Mouse (Mus musculus) c-Kit-positive CD71-negative TER-119-negative erythroid progenitor cells, embryonic 14.5 days (primary cell): Measurements from ENCODE around the gene Ciao2a.

ENCODE experiments used
- DNase-seq: peaks from one replicate; pipeline ENCODE4 v3.0.0-alpha.2; 2013; ENCODE audit warnings: low read depth

Gene Ciao2a

DNA sequence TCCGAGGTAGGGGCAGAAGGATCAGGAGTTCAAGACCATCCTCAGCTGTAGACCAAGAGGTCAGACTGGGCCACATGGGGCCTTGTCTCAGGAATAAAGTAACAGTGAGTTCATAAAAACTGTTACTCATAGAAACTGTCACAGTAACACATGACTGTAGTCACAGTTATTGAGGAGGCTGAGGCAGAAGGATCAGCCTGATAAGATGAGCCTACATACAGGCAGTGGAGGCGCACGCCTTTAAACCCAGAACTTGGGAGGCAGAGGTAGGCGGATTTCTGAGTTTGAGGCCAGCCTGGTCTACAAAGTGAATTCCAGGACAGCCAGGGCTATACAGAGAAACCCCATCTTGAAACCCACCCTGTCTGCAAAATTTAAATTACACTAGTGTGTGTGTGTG, 6.3 kb upstream of the Ciao2a start:
- DNase-seq = no peak

DNA sequence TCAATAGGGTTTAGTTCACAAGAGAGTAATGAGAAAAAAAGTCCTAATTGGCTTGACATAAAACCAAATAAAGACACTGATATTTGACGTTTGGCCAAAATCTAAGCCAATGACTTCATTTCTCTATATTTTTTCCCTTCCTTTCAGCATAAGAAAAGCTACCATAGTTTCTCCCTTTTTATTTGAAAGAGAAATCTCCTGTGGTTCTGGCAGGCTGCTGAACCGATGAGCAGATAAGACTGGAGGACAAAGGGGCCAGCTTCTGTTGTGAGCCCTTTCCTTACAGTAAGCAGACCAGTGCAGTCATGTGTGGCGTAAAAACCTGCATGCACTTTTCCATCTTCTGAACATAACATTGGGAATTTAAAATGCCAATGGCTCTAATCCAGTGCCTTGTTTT, 5.5 kb upstream of the Ciao2a start:
- DNase-seq = no peak

DNA sequence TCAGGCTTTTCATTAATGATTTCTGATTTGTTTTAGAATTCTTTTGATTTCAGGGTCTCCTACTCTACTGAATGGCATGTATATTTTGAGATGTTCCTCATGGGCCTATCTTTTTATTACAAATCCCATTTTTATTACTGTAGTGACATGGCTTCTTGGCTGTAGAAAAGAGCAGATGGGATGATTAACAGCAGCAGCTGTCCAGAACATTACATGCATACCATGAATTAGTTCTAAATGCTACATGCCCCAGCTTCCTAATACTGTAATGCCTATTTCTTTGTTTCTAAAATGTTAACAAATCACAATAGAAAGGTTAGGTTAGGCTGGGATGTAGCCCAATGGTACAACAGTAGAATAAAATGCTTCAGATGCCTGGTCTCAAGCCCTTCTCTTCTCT, 5.0 kb upstream of the Ciao2a start:
- no peak for DNase-seq

DNA sequence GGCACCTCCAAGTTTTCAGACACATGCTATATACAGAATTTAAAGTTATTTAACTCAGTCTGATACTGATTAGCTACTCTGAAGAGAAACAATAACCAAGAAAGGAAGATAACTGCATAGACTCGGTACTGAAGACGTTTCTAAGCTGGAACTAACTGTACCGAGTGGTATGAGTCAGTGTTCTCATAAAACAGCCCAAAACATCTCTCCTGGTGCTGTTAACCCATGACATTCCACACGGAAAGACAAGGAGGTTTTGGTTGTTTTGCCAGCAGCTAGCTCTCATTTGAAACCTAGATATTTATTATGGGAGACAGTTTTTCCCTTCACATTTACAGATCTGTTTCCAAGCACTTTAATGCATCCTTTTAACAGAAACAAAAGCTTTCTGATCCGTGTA, 2.8 kb upstream of the Ciao2a start:
- no peak for DNase-seq

DNA sequence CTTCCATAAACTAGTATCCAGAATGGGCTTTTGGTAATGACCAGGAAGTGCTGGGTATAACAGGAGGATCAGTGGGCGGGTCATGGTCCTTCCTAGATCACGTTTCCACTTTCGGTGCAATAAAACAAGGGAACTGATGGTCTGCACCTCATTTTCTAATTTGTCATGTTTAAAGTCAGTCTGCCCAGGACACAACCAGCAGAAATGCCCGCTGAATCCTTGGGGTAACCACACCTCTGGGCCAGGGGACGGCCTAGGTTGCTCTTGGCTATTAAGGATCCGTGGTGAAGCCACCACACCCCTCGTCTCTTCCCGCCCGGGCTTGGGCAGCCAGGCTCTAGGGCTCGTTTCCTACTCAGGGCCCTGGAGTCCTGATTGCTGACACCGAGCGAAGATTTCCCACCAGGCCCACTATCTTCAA, 2.3 kb upstream of the Ciao2a start:
- DNase-seq = no peak

DNA sequence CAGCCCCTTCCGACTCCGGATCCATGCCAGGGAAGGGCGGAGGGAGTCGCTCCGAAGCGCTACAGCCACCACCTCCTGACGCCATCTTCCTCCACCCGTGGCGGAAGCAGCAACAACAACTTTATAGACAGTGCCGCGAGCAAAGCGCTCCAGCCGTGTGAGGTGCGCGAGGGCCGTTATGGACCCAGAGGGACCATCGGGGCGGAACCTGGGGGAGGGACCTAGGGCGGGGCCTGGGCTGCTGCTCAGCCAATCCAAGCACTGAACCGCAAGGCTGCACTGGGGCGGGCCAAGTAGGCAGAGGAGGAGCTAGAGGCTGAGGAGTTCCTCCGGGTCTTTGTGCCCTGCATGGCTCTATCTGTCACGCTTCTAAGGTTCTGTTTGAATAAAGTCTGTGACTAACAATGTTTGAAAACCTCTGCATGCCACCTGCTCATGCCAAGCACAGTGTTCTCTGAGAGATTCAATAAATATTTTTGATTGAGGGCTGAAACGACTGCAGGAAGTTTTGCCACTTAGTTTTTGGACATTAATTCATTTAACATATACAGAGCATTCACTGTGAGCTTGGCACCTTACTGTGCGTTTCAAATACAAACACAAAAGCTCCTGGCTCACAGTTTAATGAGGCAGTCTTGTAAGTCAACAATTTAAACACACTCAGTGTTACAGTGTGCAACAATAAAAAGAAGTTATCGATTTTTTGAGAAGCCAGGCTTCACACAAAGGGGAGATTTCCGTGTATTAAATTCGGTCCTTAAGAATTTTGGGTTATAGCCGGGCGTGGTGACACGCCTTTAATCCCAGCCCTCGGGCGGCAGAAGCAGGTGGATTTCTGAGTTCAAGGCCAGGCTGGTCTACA, 1.5 kb upstream of the Ciao2a start:
- DNase-seq = peak; percentile 96

DNA sequence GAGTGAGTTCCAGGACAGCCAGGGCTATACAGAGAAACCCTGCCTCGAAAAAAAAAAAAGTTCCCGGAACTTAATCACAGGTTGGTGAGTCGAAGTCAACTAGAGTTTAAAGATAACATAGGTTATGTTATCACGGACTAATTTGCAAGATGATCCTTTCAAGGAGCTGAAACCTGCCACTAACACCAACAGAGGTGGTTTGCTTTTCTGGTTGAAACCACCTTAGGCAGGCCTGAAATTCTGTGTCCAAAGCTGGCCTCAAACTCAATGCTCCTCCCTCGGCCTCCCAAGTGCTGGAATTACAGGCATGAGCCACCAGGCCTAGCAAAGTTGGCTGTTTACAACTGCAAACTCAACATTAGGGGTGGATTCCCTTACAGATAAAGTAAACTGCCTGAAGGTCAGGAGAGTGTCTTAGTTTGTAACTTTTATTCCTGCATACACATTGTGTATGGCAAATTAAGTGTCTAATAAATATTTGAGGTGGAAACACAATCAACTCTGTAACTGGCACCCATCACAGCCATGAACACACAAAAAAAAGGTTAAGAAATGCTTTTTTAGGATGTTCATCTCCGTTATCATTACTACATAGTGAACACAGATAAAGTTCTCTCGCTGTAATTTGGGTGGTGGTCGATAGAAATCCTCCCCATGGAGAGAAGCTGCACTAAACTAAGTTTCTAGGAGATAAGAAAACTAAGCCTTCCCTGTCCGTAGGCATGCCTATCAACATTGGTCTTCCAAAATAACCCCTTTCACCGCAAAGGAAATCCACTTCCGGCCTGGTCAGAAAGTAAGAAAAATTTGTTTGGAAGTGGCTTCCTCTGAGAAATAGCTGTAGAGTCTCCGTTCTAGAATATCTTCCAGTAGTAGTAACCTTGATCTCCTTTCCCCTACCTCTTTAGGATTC, 612 bp upstream of the Ciao2a start:
- no peak for DNase-seq

DNA sequence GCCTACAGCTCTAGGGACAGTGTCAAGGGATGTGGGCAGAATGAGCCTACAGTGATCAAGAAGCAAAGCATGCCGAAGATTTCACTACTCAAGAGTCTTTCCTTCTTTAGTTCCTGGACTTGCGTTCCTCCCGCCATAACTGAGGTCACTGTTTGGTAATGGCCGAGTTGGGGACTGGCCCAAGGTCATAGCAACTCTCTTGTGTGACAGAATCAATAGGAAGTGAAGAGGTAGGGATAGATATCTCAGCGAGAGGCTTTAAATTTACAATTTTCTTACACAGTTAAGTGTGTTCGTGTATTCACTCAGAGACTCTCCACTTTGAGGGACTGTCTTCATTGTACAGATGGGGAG, 759 bp downstream of the Ciao2a start:
- no peak for DNase-seq

DNA sequence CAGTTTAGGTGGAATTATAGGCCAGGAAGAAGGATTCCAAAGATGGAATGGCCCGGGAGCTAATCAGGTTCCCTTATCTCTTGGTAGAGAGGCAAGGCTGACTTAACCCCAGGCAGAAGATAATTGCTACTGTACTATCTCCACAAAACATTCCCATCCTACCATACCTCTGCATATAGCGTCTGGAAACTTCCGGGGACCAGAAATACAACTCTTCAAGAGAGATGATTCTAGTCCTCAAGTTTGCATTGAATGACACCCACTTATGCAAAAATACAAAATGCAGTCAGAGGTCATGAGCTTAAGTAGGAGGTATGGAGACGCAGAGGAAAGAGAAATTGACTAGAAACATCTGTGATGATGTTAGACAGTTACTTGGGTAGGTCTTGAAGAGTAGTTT, 1.5 kb downstream of the Ciao2a start:
- no peak for DNase-seq

DNA sequence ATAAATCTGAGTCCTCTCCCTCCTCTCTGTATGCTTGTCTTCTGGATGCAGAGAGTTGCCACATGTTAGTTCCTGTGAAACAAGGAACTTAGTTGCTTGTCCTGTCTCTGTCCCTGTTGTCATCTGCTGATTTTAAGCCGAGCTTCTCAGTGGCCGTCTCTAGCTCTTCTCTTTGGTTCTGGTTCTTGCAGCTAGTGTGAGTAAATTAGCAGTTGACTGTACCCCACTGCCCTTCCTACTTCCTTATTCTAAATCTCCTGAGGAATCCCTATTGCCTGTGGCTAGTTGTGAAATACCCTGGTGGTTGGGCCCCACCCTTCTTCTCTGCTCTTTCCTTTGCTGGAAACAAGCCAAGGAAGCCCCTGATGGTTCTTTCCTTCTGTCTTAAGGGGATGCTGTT, 5.1 kb downstream of the Ciao2a start:
- no peak for DNase-seq

DNA sequence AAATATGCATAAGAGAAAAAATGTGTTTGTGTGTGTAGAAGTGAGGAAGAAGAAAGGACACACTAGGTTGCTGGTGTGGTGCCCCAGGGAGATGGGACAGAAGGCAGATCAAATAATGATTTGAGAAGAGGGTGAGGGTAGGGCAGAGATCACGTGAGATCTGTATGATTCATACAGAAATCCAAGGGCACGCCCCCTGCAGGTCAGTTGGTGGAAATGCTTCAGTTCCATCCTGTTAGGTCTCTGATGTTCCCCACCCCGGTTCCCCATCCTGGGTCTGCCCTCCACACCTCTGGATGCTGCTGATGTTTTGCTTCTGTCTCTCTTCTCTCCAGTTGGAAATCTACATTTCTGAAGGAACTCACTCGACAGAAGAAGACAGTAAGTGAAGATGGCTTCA, 9.6 kb downstream of the Ciao2a start:
- no peak for DNase-seq

DNA sequence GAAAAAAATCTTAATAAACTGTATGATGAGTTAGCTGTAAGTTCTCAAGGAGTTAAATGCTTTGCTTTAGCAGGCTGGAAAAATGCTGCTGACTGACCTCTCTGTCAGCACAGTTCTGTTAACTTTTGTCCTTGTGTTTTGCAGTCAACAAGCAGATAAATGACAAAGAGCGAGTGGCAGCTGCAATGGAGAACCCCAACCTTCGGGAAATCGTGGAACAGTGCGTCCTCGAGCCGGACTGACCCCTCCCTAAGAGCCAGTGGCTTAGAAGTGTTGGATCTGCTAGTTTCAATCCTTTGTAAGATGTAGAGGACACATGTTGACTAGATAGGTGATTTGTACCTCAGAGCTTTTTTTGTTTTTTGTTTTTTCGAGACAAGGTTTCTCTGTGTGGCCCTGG, 11.8 kb downstream of the Ciao2a start:
- no peak for DNase-seq

DNA sequence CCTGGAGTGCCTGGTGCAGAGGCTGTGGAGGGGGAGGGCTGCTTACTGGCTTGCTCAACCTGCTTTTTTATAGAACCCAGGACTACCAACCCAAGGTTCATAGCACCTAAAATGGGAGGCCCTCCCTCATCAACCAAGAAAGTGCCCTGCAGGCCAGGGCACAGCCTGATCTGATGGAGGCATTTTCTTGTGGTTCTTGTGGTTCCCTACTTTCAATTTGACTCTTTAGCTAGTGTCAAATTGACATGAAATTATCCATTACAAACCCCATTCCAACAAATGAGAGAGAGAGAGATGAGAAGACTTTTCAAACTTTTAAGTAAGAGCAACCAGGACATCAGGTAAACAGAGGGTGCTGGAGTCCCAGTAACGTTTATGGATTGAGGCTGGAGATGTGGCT, 15.9 kb downstream of the Ciao2a start:
- no peak for DNase-seq

DNA sequence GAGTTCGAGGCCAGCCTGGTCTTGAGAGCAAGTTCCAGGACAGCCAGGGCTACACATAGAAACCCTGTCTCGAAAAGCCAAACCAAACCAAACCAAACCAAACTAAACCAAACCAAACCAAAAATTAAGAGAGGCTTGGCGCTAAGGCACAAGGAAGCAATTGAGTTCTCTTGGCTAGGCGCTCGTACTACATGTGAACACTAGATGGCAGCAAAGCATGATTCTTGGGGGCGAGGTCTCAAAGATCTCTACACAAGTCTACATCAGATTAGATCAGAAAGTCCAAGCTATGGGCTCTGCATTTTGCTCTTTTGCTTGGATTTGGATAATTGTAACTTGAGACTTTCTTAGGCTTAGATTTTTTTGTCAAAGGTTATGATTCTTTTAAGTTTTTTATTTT, 17.8 kb downstream of the Ciao2a start:
- peak; percentile 74 for DNase-seq

DNA sequence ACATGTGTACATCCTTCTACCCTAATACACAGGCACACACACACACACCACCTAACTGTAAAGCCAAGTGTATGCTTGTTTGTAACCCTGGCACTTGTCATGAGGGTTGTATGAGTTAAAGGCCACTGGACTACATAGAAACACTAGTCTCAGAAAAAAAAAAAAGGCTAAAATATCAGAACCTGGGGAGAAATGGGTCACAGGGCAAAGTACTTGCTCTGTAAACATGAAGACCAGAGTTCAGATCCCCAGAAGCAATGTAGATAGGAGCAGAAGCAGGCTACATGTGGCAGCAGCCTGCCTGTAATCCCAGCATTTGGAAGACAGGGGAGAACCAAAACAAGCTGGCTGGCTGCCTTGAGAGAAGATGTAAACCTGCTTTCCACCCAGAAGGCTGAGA, 19.7 kb downstream of the Ciao2a start:
- DNase-seq = no peak

DNA sequence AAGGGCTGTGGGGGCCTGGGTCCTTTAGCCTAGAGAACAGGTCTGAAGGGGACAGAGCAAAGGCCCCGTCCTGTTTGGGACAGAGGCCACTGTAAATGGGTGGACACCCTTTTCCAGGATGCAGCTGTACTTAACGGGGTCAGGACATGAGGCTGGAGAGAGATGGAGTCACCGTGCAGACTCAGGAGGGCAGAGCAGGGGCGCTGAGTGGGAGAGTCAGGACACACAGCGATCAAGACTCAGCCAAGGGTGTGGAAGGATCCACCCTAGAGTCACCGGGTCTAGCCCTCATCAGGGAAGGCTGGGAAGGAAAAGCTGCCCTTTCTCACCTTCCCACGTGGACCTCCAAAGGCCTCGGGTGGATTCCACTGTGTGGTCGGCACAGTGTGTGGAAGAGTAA, 25.6 kb downstream of the Ciao2a start:
- no peak for DNase-seq

DNA sequence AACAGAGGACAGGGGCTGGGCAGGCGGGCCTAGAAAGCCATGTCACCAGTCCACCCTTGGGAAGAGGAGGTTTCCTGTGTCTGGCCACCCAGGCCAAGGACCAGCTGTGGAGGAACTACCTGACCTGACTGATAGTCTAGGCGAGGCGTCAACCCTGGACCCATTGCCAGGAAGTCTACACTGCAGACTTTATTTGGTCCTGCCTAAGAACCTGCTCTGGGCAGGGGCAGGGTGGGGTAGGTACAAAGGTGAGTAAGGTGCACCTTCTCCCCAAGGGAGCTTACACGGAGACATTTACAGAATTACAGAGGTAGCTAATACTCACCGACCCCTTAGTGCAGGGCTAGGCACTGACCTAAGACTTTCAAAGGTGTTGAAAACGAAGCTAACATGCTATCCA, 27.2 kb downstream of the Ciao2a start:
- no peak for DNase-seq

DNA sequence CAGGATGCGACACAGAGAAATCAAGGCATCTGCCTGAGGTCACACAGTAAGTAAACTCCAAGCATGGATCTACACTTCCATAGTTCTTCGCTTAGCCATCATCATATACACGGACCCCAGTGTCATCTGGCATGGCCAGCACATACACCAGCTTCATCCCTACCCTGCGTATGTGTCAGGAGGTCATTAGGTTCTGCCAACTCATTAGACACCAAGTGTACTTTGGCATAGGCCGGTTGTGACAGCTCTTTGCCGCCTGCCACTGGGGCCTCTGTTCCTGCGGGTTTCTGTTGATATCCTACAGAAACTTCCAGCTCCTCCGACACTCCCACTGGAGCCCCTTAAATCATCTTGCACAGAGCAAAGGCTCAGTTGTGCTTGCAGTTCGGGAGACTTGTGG, 27.6 kb downstream of the Ciao2a start:
- no peak for DNase-seq

DNA sequence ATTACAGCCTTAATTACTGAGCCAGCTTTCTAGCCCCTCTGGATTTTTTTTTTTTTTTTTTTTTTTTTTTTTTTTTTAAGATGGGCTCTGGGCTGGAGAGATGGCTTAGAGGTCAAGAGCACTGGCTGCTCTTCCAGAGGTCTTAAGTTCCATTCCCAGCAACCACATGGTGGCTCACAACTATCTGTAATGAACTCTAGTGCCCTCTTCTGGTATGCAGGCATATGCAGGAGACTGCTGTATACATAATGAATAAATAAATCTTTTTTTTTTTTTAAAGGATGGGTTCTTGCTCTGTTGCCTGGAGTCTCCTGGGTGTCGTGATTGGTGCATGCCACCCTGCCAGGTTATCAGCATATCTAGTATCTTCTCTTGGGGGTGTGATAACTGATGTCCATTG, 29.1 kb downstream of the Ciao2a start:
- DNase-seq = no peak

DNA sequence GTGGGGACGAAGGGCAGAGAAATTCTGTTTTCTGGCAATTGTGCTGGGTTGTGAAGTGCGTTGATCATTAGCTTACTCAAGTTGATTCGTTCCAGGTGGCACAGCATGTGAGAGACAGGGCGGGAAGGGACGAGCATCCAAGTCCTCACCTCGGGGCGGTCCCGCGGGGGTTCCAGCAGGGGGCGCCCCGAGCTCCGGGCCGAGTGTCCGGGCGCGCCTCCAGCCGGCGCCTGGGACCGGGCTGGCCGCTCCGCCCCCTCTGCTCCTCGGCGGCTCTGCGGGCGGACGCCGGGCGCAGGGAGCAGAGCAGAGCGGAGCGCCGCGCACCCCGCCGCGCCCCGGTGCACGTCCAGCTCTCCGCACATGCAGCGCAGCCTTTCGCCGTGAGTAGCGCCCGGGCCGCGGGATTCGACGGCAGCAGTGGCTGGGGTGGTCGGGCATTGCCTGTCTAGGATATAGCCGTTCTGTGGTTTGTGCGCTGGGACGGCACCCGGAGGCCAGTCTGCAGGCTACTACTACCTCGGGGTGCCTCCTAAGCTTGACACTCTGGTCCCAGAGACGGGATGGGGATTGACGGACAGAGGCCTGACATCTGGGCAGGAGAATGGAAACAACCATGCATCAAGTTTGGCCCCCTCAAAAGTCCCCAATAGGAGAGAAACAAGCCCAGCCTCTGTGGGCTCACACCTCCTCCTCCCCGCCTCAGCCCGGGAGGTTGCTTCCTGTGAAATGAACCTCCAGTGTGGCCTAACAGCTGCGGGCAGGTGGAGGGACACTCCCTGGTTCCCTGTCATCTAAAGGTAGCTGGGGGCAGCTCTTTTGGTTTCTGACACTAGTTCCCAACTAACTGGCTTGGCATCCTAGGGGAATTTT, 31.8 kb downstream of the Ciao2a start, which contains the start of gene Dapk2:
Gene Dapk2, plus strand, starts transcription at position 266 of the 873 bp plus-strand sequence.
- DNase-seq = peak; percentile 57

DNA sequence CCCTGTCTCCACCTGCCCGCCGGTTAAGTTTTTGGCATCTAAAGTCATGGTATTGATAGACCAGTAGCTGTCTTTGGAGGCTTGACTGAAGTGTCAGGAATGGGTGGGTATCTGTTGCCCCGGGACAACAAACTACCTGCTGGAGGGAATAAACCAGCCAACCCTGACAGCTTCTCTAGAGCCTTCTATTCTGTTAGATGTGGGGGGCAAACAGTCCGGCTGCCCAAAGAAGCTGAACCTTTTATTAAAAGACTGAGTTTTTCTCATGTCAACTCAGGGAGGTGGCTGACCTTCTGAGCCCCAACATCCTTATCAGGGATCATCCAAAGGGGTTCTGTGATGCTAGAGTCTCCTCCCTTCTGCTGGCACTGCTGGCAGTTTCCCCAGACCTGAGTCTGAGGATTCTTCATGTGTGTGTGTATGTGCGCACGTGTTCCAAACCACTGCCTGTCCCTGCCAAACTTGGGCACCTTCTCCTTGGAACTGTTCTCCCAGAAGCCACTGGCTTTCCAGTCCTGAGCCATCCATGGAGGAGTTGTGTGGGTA, 32.5 kb downstream of the Ciao2a start:
- DNase-seq = no peak

DNA sequence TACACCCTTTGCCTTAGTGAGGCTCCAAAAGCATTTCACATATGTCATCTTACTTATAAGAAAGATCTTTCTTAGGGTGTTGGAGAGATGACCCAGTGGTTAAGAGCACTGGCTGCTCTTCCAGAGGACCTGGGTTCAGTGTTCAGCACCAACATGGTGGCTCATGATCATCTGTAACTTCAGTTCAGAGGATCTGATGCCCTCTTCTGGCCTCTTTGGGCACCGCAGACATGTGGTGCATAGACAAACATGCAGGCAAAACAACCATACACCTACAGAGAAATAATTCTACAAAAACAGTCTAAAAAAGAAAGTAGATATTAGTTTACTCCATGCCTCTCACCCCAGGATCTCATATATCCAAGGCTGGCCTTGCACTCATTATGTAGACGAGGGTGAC, 33.7 kb downstream of the Ciao2a start:
- no peak for DNase-seq
